Mouse (Mus musculus): ENCODE measurements at regions not wholly inside any gene's neighbourhood (a gene's known extent, or its start where the extent isn't known, plus 50 kb on each side); places are given as distances from the start of the nearest gene placed in this dataset.

- Histone ChIP-seq H3K4me1 (replicated peaks) (no peaks in the 10 kb centered on the region), H3K27me3 (no peaks in the 10 kb centered on the region), H3K36me3 (no peaks in the 10 kb centered on the region), H3K9ac (no peak overlapping the region), H3K27ac (replicated peaks) (no peak overlapping the region), H3K4me2 (no peak overlapping the region), H3K9me3 (no peaks in the 10 kb centered on the region), H3K4me3 (no peak overlapping the region)
- 77% methylated on average over 9 of the region's 9 CpGs for WGBS
- ATAC-seq (ENCODE audit: low read depth) = no peak
Observed at GRCm38 (mm10) chr14:71030164-71030880, 430.7 kb upstream of the Fam160b2 start.
